Mouse (Mus musculus) lung, postnatal 36 days (tissue): Measurements from ENCODE around the gene Gm36176.
"Not testable (repeated sequence)": the region's sequence is repeated elsewhere in the genome, so short reads cannot be mapped to it uniquely, and the experiment has no call there.

Experiments
- DNase-seq: peaks from one replicate; pipeline ENCODE4 v3.0.0; 2022; ENCODE audit warnings: mixed read lengths

The Gm36176 gene

GRCm38 (mm10) chr10:77846503-77846902 is at the start of gene Gm36176:
TSS of gene Gm36176 (plus strand) at chr10:77846803.
- no peak for DNase-seq

- DNase-seq: no peak
Observed at GRCm38 (mm10) chr10:77797677-77798076, 48.9 kb upstream of the Gm36176 start.

- not testable (repeated sequence) for DNase-seq
Observed at GRCm38 (mm10) chr10:77798164-77798920, 48.3 kb upstream of the Gm36176 start.

- no peak for DNase-seq
Observed at GRCm38 (mm10) chr10:77798921-77799508, 47.6 kb upstream of the Gm36176 start, which contains the start of gene Gm19668. TSS of gene Gm19668 (minus strand) at chr10:77799133.

GRCm38 (mm10) chr10:77804095-77804494 is 42.5 kb upstream of the Gm36176 start:
- no peak for DNase-seq

GRCm38 (mm10) chr10:77811743-77812142 is 34.9 kb upstream of the Gm36176 start, which contains the start of gene Gm9507:
TSS of gene Gm9507 (minus strand) at chr10:77811843.
- DNase-seq: no peak

- DNase-seq: no peak
Observed at GRCm38 (mm10) chr10:77814382-77814781, 32.2 kb upstream of the Gm36176 start, which contains the start of gene Gm2696. TSS of gene Gm2696 (plus strand) at chr10:77814682.

GRCm38 (mm10) chr10:77815514-77815913 is 31.1 kb upstream of the Gm36176 start:
- DNase-seq: peak; percentile 39

- DNase-seq: no peak
Observed at GRCm38 (mm10) chr10:77818523-77818922, 28.1 kb upstream of the Gm36176 start.

- no peak for DNase-seq
Observed at GRCm38 (mm10) chr10:77819203-77819602, 27.4 kb upstream of the Gm36176 start.

- peak; percentile 2 for DNase-seq
Observed at GRCm38 (mm10) chr10:77826951-77827350, 19.7 kb upstream of the Gm36176 start, which contains the start of gene Krtap10-4. TSS of gene Krtap10-4 (minus strand) at chr10:77827095.

GRCm38 (mm10) chr10:77835647-77836046 is 11.0 kb upstream of the Gm36176 start, which contains the start of gene Krtap10-10:
TSS of gene Krtap10-10 (plus strand) at chr10:77835947.
- no peak for DNase-seq

GRCm38 (mm10) chr10:77839006-77839405 is 7.6 kb upstream of the Gm36176 start:
- no peak for DNase-seq

- DNase-seq: no peak
Observed at GRCm38 (mm10) chr10:77846961-77847360, 358 bp downstream of the Gm36176 start.

GRCm38 (mm10) chr10:77847538-77847937 is 935 bp downstream of the Gm36176 start:
- no peak for DNase-seq

GRCm38 (mm10) chr10:77852559-77852958 is 6.0 kb downstream of the Gm36176 start, which contains the start of gene Gm10318:
TSS of gene Gm10318 (plus strand) at chr10:77852859.
- no peak for DNase-seq

- DNase-seq: no peak
Observed at GRCm38 (mm10) chr10:77861675-77862074, 15.1 kb downstream of the Gm36176 start, which contains the start of gene Gm3285. TSS of gene Gm3285 (plus strand) at chr10:77861975.

GRCm38 (mm10) chr10:77864067-77864761 is 17.6 kb downstream of the Gm36176 start:
- peak; percentile 58 for DNase-seq

- DNase-seq: no peak
Observed at GRCm38 (mm10) chr10:77864762-77865143, 18.1 kb downstream of the Gm36176 start.

GRCm38 (mm10) chr10:77867546-77867945 is 20.9 kb downstream of the Gm36176 start:
- no peak for DNase-seq

- DNase-seq: peak; percentile 65
Observed at GRCm38 (mm10) chr10:77869651-77870050, 23.0 kb downstream of the Gm36176 start.

GRCm38 (mm10) chr10:77878985-77879384 is 32.4 kb downstream of the Gm36176 start:
- DNase-seq: peak; percentile 46

GRCm38 (mm10) chr10:77880305-77880704 is 33.7 kb downstream of the Gm36176 start:
- DNase-seq: no peak
